Mouse (Mus musculus) embryonic facial prominence, embryonic 11.5 days (tissue): ENCODE data around the gene Olfr484. TPM values are rescaled to one million over a fixed set of nuclear protein-coding genes. Genes with fewer than 3 reads are reported as not detected.

ENCODE experiments used
- polyA plus RNA-seq: library from polyadenylated mRNA; unstranded; fragments of >200 nt; fragmentation: Nextera tagmentation; extraction: Ambion mirVana; gene quantifications from 2 replicates; pipeline ENCODE4 v1.2.1, GENCODE M21; 2014

Olfr484 gene
- polyA plus RNA-seq, 1 experiment from 2014 or later = not detected

Other genes with a start within 250 kb of the Olfr484 start
- not detected in 2 replicates for gene Olfr472, start 229.5 kb downstream of the Olfr484 start, polyA plus RNA-seq
- gene Olfr473, start 197.0 kb downstream of the Olfr484 start, polyA plus RNA-seq = not detected in 2 replicates
- gene Olfr474, start 172.8 kb downstream of the Olfr484 start, polyA plus RNA-seq = not detected in 2 replicates
- gene Olfr476, start 162.6 kb downstream of the Olfr484 start, polyA plus RNA-seq = not detected in 2 replicates
- gene Olfr477, start 140.8 kb downstream of the Olfr484 start, polyA plus RNA-seq = not detected in 2 replicates
- gene Olfr478, start 93.5 kb downstream of the Olfr484 start, polyA plus RNA-seq = not detected in 2 replicates
- not detected in 2 replicates for gene Olfr479, start 76.8 kb downstream of the Olfr484 start, polyA plus RNA-seq
- gene Olfr480, start 60.1 kb downstream of the Olfr484 start, polyA plus RNA-seq = not detected in 2 replicates
- not detected in 2 replicates for gene Olfr481, start 47.6 kb downstream of the Olfr484 start, polyA plus RNA-seq
- gene Olfr482, start 29.9 kb downstream of the Olfr484 start, polyA plus RNA-seq = 0.10 TPM in 1 of 2 replicates, not detected in the other
- gene Olfr483, start 26.6 kb downstream of the Olfr484 start, polyA plus RNA-seq = 0.07 TPM in 1 of 2 replicates, not detected in the other
- not detected in 2 replicates for gene Olfr485, start 32.4 kb upstream of the Olfr484 start, polyA plus RNA-seq
- not detected in 2 replicates for gene Olfr486, start 45.3 kb upstream of the Olfr484 start, polyA plus RNA-seq
- not detected in 2 replicates for gene Olfr487, start 87.2 kb upstream of the Olfr484 start, polyA plus RNA-seq
- not detected in 2 replicates for gene Olfr488, start 130.9 kb upstream of the Olfr484 start, polyA plus RNA-seq
- not detected in 2 replicates for gene Olfr490, start 161.5 kb upstream of the Olfr484 start, polyA plus RNA-seq
- gene Olfr491, start 186.0 kb upstream of the Olfr484 start, polyA plus RNA-seq = not detected in 2 replicates
- not detected in 2 replicates for gene Olfr492, start 196.2 kb upstream of the Olfr484 start, polyA plus RNA-seq
- gene Olfr493, start 219.5 kb upstream of the Olfr484 start, polyA plus RNA-seq = not detected in 2 replicates
- not detected in 2 replicates for gene Olfr494, start 237.9 kb upstream of the Olfr484 start, polyA plus RNA-seq